Mouse (Mus musculus) lung, postnatal 10 days (tissue): ENCODE data around the gene Homez.
A peak's percentile ranks its signal among the peaks of the same experiment; 100 is the strongest.

Experiments used
- DNase-seq: peaks from one replicate; pipeline ENCODE4 v3.0.0; 2021

Homez gene

GRCm38 (mm10) chr14:54866936-54867335 lies 3.8 kb downstream of the Homez start:
- DNase-seq, result no peak

GRCm38 (mm10) chr14:54866268-54866667 lies 4.5 kb downstream of the Homez start:
- no peak for DNase-seq

DNA sequence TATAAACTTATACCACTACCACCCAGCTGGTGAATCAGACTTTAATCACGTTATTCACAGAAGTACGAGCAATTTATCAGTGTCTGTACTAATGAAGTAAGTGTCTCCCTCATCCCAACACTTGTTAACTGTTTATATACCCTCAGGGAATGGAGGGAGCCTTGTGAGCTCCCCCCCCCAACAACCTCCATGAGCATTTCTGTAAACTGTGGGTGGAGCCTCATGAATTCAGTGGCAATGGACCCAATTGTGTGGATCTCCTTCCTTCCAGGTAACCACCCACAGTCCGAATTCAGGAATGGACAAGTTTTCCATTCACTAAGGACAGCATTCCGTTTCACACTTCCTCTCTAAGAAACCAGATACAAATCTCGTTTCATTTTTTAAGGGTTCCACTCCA lies 5.1 kb downstream of the Homez start:
- no peak for DNase-seq

- DNase-seq, result no peak
Observed at GRCm38 (mm10) chr14:54864313-54865036, 6.3 kb downstream of the Homez start.

DNA sequence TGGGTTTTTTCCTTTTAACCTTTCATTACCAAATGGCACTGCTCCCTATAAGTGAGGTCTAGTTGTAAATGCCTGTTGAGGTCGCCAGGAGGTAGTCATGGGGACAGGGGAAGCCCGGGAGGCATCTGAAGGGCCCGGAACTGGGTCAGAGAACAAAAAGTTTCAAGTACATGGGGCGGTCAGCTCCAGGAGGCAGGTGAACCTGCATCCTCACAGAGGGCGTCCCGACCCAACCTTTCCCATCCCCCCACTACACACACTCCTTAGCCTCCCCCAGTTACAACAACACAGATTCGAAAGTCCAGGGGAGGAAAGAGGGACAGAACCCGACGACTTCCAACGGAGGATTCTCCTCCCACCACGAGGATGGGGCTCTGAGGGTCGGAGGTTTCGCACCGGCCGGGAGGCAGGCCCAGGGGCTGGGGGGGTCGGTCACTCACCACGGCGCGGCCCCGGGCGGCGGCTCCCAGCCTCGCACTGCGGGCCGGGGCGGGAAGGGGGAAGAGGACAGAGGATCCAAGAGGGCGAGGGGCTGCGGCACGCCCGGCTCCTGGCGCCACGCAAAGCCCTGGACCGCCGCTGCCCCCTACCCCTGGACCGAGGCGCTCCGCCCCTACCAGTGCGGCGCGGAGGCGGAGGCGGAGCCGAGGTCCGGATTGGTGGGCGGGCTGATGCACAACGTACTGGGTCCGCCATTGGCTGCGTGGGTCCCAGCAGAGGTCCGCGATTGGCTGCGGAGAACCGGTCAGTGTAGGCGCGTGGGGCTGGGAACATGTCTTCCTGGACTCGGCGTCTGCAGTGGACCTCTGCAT lies 7.1 kb downstream of the Homez start:
- DNase-seq, result peak; percentile 96

- peak; percentile 66 for DNase-seq
Observed at GRCm38 (mm10) chr14:54860511-54860910, 10.2 kb downstream of the Homez start.

- no peak for DNase-seq
Observed at GRCm38 (mm10) chr14:54857891-54858290, 12.9 kb downstream of the Homez start.

DNA sequence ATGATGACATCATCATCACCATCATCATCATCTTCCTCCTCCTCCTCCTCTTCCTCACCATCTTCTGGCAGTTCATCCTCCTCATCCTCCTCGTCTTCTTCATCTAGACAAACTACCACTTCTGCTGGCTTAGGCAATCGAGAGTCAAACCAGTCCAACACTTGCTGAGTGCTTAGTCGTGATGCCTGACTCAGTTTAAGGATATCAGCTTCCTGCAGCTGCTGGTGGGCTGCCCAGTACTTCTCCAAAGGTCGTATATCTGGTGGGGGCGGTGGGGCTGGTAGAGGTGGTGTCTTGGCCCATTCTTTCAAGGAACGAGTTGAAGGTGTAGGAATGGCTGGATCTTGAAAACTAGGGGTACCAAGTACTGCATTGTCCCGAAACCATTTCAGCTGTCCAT lies 14.1 kb downstream of the Homez start:
- DNase-seq, result no peak

- DNase-seq, result no peak
Observed at GRCm38 (mm10) chr14:54855726-54856125, 15.0 kb downstream of the Homez start.

GRCm38 (mm10) chr14:54843461-54843860 lies 27.3 kb downstream of the Homez start:
- no peak for DNase-seq

- DNase-seq, result no peak
Observed at GRCm38 (mm10) chr14:54823716-54824115, 47.0 kb downstream of the Homez start.

DNA sequence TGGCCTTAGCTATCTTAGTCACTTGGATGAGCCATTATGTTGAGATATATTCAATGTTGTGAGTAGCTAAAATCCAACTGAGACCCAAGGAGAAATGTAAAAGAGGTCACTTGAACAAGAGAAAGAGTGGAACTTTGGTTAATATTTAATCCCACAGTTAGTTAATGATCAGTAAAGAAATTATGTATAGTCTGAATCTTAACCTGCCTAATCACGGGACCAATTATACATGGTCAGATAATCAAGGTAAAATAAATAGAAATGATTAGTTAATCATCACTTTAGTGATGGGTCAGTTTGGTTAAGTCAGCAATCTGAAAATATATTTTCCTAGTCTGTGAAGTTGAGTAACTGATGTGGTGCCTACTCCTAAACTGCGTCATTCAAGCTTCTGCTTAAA lies 48.5 kb downstream of the Homez start:
- DNase-seq, result no peak

GRCm38 (mm10) chr14:54817791-54818190 lies 53.0 kb downstream of the Homez start:
- peak; percentile 19 for DNase-seq

- no peak for DNase-seq
Observed at GRCm38 (mm10) chr14:54815737-54816136, 55.0 kb downstream of the Homez start.

GRCm38 (mm10) chr14:54813991-54814390 lies 56.8 kb downstream of the Homez start, which contains the start of gene Rnf212b:
TSS of gene Rnf212b (plus strand) at chr14:54814141.
- no peak for DNase-seq

- no peak for DNase-seq
Observed at GRCm38 (mm10) chr14:54809668-54810033, 61.1 kb downstream of the Homez start.

DNA sequence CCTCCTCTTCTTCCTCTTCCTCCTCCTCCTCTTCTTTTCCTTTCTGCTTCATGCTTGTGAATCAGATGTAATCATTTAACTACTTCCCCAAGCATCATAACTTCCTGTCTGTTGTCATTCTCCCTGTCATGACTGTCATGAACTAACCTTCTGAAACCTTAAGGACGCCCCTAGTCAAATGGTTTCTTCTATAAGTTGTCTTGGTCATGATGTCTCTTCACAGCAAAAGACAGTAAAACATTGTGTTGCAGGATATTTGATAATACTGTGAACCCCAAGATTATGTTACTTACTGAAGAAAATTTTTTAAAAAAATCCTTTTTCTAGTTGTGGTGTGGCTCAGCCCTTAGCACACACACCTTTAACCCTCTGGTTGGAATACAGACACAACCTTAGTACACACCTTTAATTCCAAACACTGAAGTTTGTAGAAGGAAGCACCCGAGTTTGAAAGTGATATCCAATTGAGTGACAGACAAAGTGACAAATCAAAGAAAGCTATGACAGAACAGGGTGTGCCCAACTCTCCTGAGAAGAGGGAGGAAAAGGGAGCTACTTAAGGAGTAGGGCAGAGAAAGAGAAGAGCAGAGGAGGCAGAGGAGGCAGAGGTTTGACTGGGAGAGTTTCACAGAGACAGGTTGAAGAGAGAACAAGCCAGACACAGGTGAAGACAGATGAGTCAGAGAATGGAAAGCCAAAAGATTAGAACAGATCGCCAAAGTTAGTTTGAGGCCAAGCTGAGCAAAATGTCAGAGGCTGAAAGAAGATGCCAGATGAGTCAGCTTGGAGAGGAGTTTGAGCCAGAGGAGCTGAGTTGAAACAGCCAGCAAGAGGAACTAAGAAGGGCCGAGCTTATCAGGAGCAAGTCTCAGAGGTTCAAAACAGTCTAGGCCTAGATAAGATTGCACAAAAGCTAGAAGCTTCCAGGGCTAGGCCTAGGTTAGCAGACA lies 61.8 kb downstream of the Homez start:
- DNase-seq, result no peak

GRCm38 (mm10) chr14:54806124-54806523 lies 64.6 kb downstream of the Homez start:
- DNase-seq, result no peak
